Mouse (Mus musculus) olfactory bulb, adult 2 months (tissue): Measurements from ENCODE around the gene Irf2bpl.

Source experiments
- CTCF ChIP-seq: fragments of 200-500 bp; IDR thresholded peaks from 2 replicates; pipeline ENCODE4 v1.5.1; 2012; ENCODE audit warnings: low read depth, mild to moderate bottlenecking, low read length, moderate library complexity; ENCODE audit not compliant: insufficient read depth
- POLR2A ChIP-seq: fragments of 200-500 bp; IDR thresholded peaks from 2 replicates; pipeline ENCODE4 v1.6.1; 2012; ENCODE audit warnings: mild to moderate bottlenecking, low read depth, low read length, moderate library complexity; ENCODE audit not compliant: insufficient read depth

GRCm38 (mm10) chr12:86883019-86883279 is 1.6 kb downstream of the Irf2bpl start:
- TF ChIP-seq CTCF (no peak), POLR2A (no peak)
